Comparison of ENCODE assay signal across 35 mouse cellular contexts in the genomic region with DNA sequence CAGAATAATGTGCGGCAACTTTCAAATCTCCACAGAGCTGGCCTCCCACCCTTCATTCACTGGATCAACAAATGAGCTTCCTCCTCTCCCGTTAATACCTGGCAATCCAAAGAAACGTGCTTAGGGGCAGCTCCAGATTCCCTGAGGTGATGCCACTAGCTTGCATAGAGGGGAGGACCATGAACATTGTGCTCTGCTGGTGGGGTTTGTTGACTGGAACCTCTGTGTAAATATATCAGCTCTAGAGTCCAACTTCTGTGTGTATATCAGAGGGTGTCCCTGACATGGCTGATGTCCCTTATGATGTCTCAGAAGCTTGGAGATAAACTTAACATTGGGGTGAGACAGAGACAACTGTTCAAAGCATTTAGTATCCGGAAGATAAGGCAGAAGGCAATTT.
"Had no signal": no experiment of that assay in that cellular context is flagged by ENCODE, and none has a peak within 500 bp of the region (broad histone marks: within the 10 kb centered on the region; RNA-seq: fewer than 3 reads in every experiment).

No protein-coding gene starts in this region.

- H3K9me3 ChIP-seq: heart, embryonic 10.5 days; heart, embryonic 12.5 days; heart, embryonic 13.5 days; heart, embryonic 15.5 days; hindbrain, embryonic 10.5 days; hindbrain, embryonic 12.5 days; hindbrain, embryonic 13.5 days; hindbrain, embryonic 15.5 days; intestine, embryonic 15.5 days; kidney, embryonic 15.5 days had no signal

- H3K4me1 ChIP-seq: heart, embryonic 10.5 days; heart, embryonic 13.5 days; heart, embryonic 15.5 days; hindbrain, embryonic 12.5 days; hindbrain, embryonic 13.5 days; hindbrain, embryonic 15.5 days had no signal

- ATAC-seq: hindbrain, embryonic 16.5 days; hindbrain, postnatal 0 days; inflammation-experienced regulatory T-cells, adult 6 months; intestine, embryonic 16.5 days had no signal

- H3K27ac ChIP-seq: heart, adult 2 months; heart, embryonic 10.5 days; heart, embryonic 13.5 days; heart, embryonic 15.5 days; hindbrain, embryonic 10.5 days; hindbrain, embryonic 12.5 days; hindbrain, embryonic 13.5 days; hindbrain, embryonic 14.5 days; hindbrain, embryonic 15.5 days; hindbrain, postnatal 0 days; intestine, embryonic 15.5 days; kidney, embryonic 15.5 days; kidney, postnatal 0 days; layer of hippocampus, adult 2 months had no signal

- H3K4me2 ChIP-seq: heart, embryonic 11.5 days; heart, embryonic 12.5 days; heart, embryonic 13.5 days; heart, embryonic 15.5 days; hindbrain, embryonic 12.5 days; hindbrain, embryonic 13.5 days; hindbrain, embryonic 14.5 days; hindbrain, embryonic 15.5 days; intestine, embryonic 15.5 days; kidney, embryonic 15.5 days had no signal

- DNase-seq: heart, adult 18-20 months; heart, adult 2 months; heart, postnatal 10 days; heart, postnatal 14 days; heart, postnatal 36 days; heart, postnatal 4 days; kidney, adult 11 months; kidney, adult 18-20 months; kidney, adult 2 months; kidney, adult 8-10 months; kidney, adult 9 months; kidney, postnatal 10 days; kidney, postnatal 14 days; kidney, postnatal 25 days; kidney, postnatal 36 days; kidney, postnatal 4 days; layer of hippocampus, adult 9-11 months had no signal

- H3K9ac ChIP-seq: heart, embryonic 12.5 days; heart, embryonic 13.5 days; heart, embryonic 15.5 days; hindbrain, embryonic 12.5 days; hindbrain, embryonic 13.5 days; hindbrain, embryonic 14.5 days; hindbrain, embryonic 15.5 days; intestine, embryonic 15.5 days; kidney, embryonic 15.5 days had no signal

- H3K4me3 ChIP-seq: heart, adult 2 months; heart, embryonic 10.5 days; heart, embryonic 12.5 days; heart, embryonic 13.5 days; heart, embryonic 15.5 days; hindbrain, embryonic 10.5 days; hindbrain, embryonic 12.5 days; hindbrain, embryonic 13.5 days; hindbrain, embryonic 15.5 days; intestine, embryonic 15.5 days; kidney, embryonic 15.5 days; layer of hippocampus, adult 2 months had no signal

- H3K36me3 ChIP-seq: heart, embryonic 10.5 days; heart, embryonic 12.5 days; heart, embryonic 13.5 days; heart, embryonic 15.5 days; hindbrain, embryonic 10.5 days; hindbrain, embryonic 12.5 days; hindbrain, embryonic 13.5 days; hindbrain, embryonic 15.5 days; intestine, embryonic 15.5 days; kidney, embryonic 15.5 days had no signal

- H3K27me3 ChIP-seq: heart, embryonic 12.5 days; heart, embryonic 13.5 days; heart, embryonic 15.5 days; hindbrain, embryonic 12.5 days; hindbrain, embryonic 13.5 days; hindbrain, embryonic 15.5 days; intestine, embryonic 15.5 days; kidney, embryonic 15.5 days had no signal
